Mouse (Mus musculus) olfactory bulb, adult 2 months (tissue): Measurements from ENCODE around the gene Gse1.

Source experiments
- CTCF ChIP-seq: fragments of 200-500 bp; IDR thresholded peaks from 2 replicates; pipeline ENCODE4 v1.5.1; 2012; ENCODE audit warnings: low read depth, mild to moderate bottlenecking, low read length, moderate library complexity; ENCODE audit not compliant: insufficient read depth
- POLR2A ChIP-seq: fragments of 200-500 bp; IDR thresholded peaks from 2 replicates; pipeline ENCODE4 v1.6.1; 2012; ENCODE audit warnings: mild to moderate bottlenecking, low read depth, low read length, moderate library complexity; ENCODE audit not compliant: insufficient read depth

- TF ChIP-seq POLR2A (no peak), CTCF (no peak)
Observed at GRCm38 (mm10) chr8:120276891-120277426, 48.7 kb downstream of the Gse1 start.
